Comparison of ENCODE assay signal across 20 mouse cellular contexts in genomic region chr13:101505054-101505453, GRCm38 (mm10).
"Had no signal": no experiment of that assay in that cellular context is flagged by ENCODE, and none has a peak within 500 bp of the region (broad histone marks: within the 10 kb centered on the region; RNA-seq: fewer than 3 reads in every experiment).

No protein-coding gene starts in this region.

- ATAC-seq: hindbrain, embryonic 16.5 days; hindbrain, postnatal 0 days; inflammation-experienced regulatory T-cells, adult 6 months; intestine, embryonic 15.5 days; intestine, embryonic 16.5 days; intestine, postnatal 0 days had no signal

- DNase-seq: heart, postnatal 10 days; heart, postnatal 14 days; heart, postnatal 36 days; heart, postnatal 4 days; kidney, adult 11 months; kidney, adult 18-20 months; kidney, adult 2 months; kidney, adult 8-10 months; kidney, postnatal 10 days; kidney, postnatal 25 days; kidney, postnatal 36 days; kidney, postnatal 4 days; layer of hippocampus, adult 9-11 months; layer of hippocampus, postnatal 36 days had no signal
